Mouse (Mus musculus): ENCODE results near the gene Dpf2.

DNA sequence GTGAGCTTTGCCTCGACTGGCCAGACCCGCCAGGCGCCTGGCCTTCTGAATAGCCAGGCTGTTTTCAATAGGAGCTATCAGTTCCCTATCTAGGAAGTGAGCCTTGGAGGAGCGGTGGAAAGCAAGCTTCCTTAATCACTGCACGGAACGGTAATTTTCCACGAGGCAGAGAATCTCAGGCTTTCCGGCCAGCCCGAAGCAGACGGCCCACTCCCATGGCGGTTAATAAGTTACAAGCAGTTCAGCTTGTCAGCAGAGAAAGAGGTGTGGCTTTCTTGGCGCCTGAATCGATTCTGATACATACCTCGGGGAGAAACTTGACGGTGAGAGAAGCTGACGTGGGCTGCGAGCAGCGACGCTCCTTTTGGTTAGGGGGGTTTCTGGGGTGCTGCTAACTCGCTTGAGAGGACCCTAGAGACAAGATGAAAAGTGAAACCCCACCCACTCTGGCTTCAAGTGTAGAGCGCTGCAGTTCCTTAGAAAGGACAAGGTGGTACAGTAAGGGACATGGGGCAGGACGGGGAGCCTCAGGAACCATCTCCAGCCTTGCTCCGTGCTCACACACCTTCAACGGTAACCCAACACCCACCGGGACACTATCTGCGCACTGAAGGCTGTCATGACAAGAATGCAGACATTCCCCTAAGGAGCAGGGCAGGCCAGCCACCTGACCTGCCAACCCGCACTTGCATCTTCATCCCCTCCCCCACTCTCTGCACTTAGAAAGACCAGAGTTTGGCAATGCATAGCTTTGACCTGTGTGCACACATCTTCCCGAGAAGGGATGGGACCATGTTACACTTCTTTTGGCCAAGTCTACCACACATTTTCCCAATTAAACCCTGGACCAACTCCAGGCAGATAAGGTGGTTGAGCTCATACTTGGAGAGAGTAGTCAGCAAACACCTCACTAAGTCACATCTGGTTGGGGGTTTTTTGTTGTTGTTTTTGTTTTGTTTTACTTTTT lies 43.2 kb upstream of the Dpf2 start:
- TF ChIP-seq CTCF (IDR thresholded peaks at IDR 0.05; ENCODE audit: control insufficient read depth, insufficient read depth, insufficient read length) (no peak), MYOD1 (IDR thresholded peaks at IDR 0.05; ENCODE audit: control insufficient read depth, insufficient read length, low read depth) (no peak)
